Mouse (Mus musculus) E14TG2a.4 (cell line): ENCODE measurements around the gene Espn.

ENCODE experiments used
- CTCF ChIP-seq: conservative IDR thresholded peaks from 2 replicates; pipeline ENCODE4 v1.5.1; 2014; ENCODE audit warnings: low read length
- NANOG ChIP-seq: IDR thresholded peaks from 2 replicates; pipeline ENCODE4 v1.6.1; 2014; ENCODE audit warnings: borderline replicate concordance, low read length, mixed read lengths
- POU5F1 ChIP-seq: IDR thresholded peaks from 2 replicates; pipeline ENCODE4 v1.6.1; 2014; ENCODE audit warnings: low read length, borderline replicate concordance

GRCm38 (mm10) chr4:152177174-152177536 lies 25.0 kb upstream of the Espn start:
- TF ChIP-seq CTCF (no peak), POU5F1 (no peak), NANOG (no peak)
